Mouse (Mus musculus) midbrain, embryonic 10.5 days (tissue): ENCODE results near the gene Tbc1d10c. TPM values are rescaled to one million over a fixed set of nuclear protein-coding genes. Genes with fewer than 3 reads are reported as not detected.

Experiments
- DNase-seq: peaks from one replicate; pipeline ENCODE4 v3.0.0-alpha.2; 2017; ENCODE audit warnings: low spot score
- H3K27ac ChIP-seq: fragments of 300-500 bp; sonication (generic); replicated peaks from 2 replicates; pipeline ENCODE4 v1.5.1; 2016; ENCODE audit warnings: mild to moderate bottlenecking
- H3K27me3 ChIP-seq: fragments of 300-500 bp; sonication (generic); 2 replicates; pipeline ENCODE4 v1.6.1; 2016; ENCODE audit warnings: low read depth, mild to moderate bottlenecking; ENCODE audit not compliant: poor library complexity, severe bottlenecking
- H3K36me3 ChIP-seq: fragments of 300-500 bp; sonication (generic); 2 replicates; pipeline ENCODE4 v1.6.1; 2016; ENCODE audit warnings: mild to moderate bottlenecking, moderate library complexity
- H3K4me1 ChIP-seq: fragments of 300-500 bp; sonication (generic); 2 replicates; pipeline ENCODE4 v1.6.1; 2016
- H3K4me3 ChIP-seq: fragments of 300-500 bp; sonication (generic); 2 replicates; pipeline ENCODE4 v1.5.1; 2016; ENCODE audit warnings: mild to moderate bottlenecking, moderate library complexity
- H3K9me3 ChIP-seq: fragments of 300-500 bp; sonication (generic); replicated peaks from 2 replicates; pipeline ENCODE4 v1.6.1; 2016; ENCODE audit warnings: mild to moderate bottlenecking
- WGBS: fragments of 180-500 bp; shearing (Covaris S2); methylation state at CpG from one replicate; pipeline ENCODE4 v1.1.7; 2016; 5-methylcytosine and 5-hydroxymethylcytosine counted together
- polyA plus RNA-seq: library from polyadenylated mRNA; unstranded; fragments of >200 nt; fragmentation: Nextera tagmentation; extraction: Ambion mirVana; gene quantifications from 2 replicates; pipeline ENCODE4 v1.2.1, GENCODE M21; 2016

Gene Tbc1d10c
- polyA plus RNA-seq, result 0.85 and 1.2 TPM in 2 replicates

DNA sequence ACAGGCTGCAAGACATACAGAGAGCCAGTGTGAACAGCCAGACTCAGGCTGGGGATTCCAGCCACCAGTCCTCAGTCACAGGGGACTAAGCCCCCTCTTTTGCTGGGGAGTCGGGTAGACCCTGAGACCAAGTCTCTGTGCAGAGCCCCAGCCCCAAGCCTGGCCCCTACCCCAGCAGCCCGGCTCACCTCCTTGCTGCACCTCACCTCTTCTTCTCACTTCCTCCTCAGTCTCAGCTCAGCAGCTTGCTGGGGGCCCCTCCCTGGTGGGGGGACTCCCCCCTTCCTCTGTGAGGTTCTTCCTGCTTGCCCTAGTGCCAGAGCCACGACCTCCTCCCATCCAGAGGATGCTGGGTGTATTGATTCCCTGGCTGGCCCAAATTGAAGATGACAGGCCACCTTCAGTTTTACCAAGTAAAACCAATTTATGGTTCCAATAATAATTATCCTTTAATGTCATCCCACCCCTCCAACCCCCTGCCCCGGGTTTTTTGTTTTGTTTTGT is at the start of gene Tbc1d10c:
Tbc1d10c (minus strand) TSS at position 454 of the 504 bp plus-strand sequence.
- Histone ChIP-seq H3K36me3 (peaks cover 29% of the 10 kb centered on the region), H3K9me3 (no peaks in the 10 kb centered on the region), H3K27ac (peak within 1 kb of the TSS; percentile 97), H3K4me3 (peak within 1 kb of the TSS; percentile 96), H3K27me3 (no peaks in the 10 kb centered on the region), H3K4me1 (peaks cover 34% of the 10 kb centered on the region)
- no peak for DNase-seq
- WGBS, result 76% methylated on average over 4 of the region's 4 CpGs

DNA sequence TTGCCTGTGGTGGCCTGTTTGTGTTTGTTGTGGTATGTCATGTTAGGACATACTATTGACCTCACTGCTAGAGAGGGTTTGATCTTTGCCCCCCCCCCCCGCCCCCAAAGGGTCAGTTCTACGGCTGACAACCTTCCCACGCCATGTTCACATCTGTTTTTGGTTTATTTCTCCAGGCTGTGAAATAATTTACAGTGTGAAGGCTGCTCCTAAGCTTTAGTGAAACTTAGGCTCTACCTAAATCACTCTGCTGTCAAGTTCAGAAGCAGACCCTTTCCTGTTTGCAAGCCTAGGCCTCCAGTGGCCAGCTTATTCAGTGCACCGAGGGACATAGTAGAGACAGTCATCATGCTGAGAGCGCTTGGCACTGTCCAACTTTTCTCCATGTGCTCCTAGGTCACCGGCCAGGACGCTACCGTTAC is 49.2 kb upstream of the Tbc1d10c start:
- 64% methylated on average over 8 of the region's 8 CpGs for WGBS
- Histone ChIP-seq H3K27ac (no peak overlapping the region), H3K9me3 (no peaks in the 10 kb centered on the region), H3K4me3 (no peak overlapping the region), H3K4me1 (no peaks in the 10 kb centered on the region; the same call in 1 of the 2 replicates), H3K36me3 (no peaks in the 10 kb centered on the region), H3K27me3 (no peaks in the 10 kb centered on the region)
- no peak for DNase-seq

DNA sequence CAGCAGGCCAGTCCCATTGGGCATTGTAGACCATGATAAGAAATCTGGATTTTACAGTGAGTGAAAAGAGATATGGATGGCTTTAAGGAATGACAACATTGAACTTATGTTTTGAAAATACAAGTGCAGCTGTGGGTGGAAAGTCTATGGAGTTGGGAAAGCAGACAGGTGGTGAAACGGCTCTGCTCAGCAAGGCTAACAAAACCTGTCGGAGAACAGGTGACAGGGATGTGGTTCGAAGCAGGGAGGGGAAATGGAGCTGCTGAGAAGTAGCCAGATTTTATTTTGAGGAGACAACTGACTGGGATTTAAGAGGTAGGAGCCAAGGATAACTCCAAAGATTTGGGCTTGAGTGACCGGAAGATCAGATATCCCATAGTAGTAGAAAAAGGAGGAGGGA is 43.5 kb upstream of the Tbc1d10c start:
- no peak overlapping the region for H3K27ac ChIP-seq
- no peak overlapping the region for H3K4me3 ChIP-seq
- DNase-seq, result no peak
- H3K4me1 ChIP-seq, result peaks cover 16% of the 10 kb centered on the region
- no peaks in the 10 kb centered on the region for H3K9me3 ChIP-seq
- WGBS, result 82% methylated on average over 4 of the region's 4 CpGs
- peaks cover 11% of the 10 kb centered on the region for H3K27me3 ChIP-seq
- H3K36me3 ChIP-seq, result no peaks in the 10 kb centered on the region

DNA sequence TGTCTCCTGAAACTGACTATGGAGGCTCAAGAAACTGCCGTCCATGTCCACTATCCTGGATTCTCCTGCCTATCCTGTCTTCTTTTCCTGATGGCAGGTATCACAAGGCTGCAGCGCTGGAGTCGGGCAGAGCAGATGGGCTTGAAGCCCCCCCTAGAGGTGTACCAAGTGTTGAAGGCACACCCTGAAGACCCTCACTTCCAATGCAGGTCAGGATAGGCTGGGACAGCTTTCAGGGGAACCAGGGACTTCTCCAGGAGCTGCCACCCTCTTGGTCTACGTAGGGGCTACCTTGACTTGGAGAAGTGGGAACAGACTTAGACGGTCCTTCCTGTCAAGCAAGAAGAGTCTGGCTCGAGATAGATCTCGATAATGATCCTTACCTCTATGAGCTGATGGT is 41.6 kb upstream of the Tbc1d10c start:
- Histone ChIP-seq H3K4me3 (peak overlapping the region; percentile 78; the same call in 1 of the 2 replicates), H3K27ac (no peak overlapping the region), H3K4me1 (peaks cover 19% of the 10 kb centered on the region), H3K36me3 (no peaks in the 10 kb centered on the region), H3K27me3 (peaks cover 23% of the 10 kb centered on the region), H3K9me3 (no peaks in the 10 kb centered on the region)
- WGBS, result 78% methylated on average over 7 of the region's 7 CpGs
- no peak for DNase-seq

DNA sequence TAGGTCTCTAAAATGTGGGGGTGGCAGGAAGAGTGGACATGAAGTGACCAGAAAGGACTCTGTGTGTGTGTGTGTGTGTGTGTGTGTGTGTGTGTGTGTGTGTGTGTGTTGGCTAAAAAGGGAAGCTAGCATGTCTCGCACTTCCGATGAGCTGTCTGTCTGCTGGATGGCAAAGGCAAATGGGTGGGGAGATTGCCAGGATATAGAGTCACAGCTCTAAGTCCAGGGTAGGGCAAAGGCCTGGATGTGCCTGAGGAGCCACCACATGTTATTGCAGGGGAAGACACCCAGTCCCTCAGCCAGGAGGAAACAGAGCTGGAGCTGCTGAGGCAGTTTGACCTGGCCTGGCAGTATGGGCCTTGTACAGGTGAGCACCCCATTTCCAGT is 41.1 kb upstream of the Tbc1d10c start:
- Histone ChIP-seq H3K4me3 (peak overlapping the region; percentile 78), H3K4me1 (peaks cover 19% of the 10 kb centered on the region), H3K9me3 (no peaks in the 10 kb centered on the region), H3K36me3 (no peaks in the 10 kb centered on the region), H3K27me3 (peaks cover 27% of the 10 kb centered on the region), H3K27ac (peak overlapping the region; percentile 86)
- DNase-seq, result no peak
- 82% methylated on average over 2 of the region's 2 CpGs for WGBS

DNA sequence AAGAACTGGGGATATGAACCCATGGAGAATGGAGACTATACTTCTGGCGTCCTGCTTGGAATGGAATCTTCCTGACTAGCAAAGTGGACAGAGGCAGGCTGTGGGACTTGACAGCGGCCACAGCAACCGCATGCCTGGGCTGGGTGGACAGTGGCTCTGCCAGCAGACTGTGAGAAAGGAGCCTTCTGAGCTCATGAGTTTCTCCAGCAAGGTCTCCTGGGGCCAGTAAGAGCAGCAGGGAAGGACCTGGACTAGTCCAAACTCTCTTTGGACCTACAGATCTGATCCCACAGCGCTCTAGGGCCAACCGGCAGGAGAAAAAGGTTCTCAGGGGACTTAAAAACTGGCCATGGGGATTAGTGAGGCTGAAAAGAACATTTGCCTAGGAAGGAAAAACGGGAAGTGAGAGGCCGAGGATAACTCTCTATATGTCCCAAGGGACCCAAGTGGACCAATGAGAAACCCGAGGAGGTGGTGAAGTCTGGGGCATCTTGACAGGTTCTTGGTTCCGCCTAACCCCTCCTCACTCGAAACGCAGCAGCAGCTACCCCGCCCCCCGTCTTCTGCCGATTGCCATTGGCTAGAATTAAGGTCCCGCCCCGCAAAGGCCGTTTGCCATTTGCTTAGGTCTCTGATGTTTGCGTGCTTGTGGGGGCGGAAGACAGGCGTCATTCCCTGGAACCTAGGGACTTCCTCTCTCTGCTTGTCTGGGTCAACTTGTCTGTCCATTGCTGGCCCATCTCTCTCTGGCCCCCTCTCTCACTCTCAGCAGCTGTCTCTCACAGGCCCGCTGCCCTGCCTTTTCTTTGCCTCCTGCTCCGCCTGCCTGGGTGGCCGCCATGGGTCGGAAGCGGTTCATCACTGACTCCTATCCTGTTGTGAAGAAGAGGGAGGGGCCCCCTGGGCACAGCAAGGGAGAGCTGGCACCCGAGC is 40.4 kb upstream of the Tbc1d10c start, which contains the start of gene Pold4:
Pold4 (plus strand) TSS at position 647 of the 933 bp plus-strand sequence.
- peak within 1 kb of the TSS; percentile 78 for H3K4me3 ChIP-seq
- 12% methylated on average over 26 of the region's 26 CpGs for WGBS
- no peaks in the 10 kb centered on the region for H3K36me3 ChIP-seq
- H3K27me3 ChIP-seq, result peaks cover 32% of the 10 kb centered on the region
- peak within 1 kb of the TSS; percentile 86 for H3K27ac ChIP-seq
- H3K9me3 ChIP-seq, result no peaks in the 10 kb centered on the region
- H3K4me1 ChIP-seq, result peaks cover 19% of the 10 kb centered on the region
- peak; percentile 92 for DNase-seq

DNA sequence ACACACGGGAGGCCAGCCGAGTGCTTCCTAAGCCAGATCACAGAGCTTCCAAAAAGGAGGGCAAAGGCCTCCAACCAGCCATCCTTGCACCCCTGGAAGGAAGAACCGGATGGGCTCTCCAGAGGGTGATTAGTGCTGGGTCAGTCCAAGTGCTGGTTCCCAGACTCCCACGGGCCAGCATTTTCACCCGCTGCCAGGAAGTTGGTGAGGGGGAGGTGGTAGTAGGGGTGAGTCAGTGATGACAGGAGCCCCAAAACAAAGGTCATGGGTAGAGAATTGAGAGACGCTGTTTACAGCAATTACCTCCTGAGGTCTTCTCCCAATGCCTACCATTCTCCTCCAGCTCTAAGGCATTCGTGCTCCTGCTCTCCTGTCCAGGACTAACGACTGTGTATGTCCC is 39.3 kb upstream of the Tbc1d10c start:
- DNase-seq, result no peak
- H3K27ac ChIP-seq, result 0 out of 2 replicates have a peak overlapping the region, but pooled peaks have one; percentile 33
- WGBS, result 79% methylated on average over 8 of the region's 8 CpGs

DNA sequence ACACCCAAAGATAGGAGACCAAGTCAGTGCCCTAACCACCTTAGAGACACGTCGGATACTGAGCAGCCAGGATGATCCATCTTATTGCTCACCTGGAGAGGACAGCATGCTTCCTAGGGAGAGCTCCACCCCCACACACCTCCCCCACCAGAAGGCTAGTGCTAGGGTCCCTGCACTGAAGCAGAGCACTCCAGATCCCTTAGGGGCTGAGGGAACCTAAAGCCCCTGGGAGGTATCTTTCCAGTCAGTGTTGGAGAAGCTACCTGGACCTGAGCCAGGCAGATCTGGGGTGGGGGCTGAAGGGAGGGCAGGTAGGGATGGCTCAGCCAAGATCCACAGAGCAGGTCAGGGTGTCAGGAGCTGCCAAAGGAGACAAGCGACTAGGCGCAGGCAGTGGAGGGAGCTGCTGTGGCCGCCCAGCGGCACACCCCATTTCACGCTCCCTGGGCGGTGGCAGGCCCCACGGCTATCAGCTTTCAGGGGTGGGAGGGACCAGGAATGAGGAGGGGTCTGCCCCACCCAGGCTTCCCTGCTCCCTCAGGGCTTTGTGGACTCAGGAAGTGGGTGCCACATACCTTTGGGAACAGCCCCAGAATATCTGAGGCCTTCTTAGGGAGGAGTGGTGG is 38.5 kb upstream of the Tbc1d10c start:
- no peak overlapping the region for H3K27ac ChIP-seq

More for the DNA sequence above, 39.3 kb upstream of the Tbc1d10c start:
- Histone ChIP-seq H3K9me3 (no peaks in the 10 kb centered on the region), H3K4me3 (no peak overlapping the region), H3K4me1 (peaks cover 19% of the 10 kb centered on the region), H3K36me3 (no peaks in the 10 kb centered on the region), H3K27me3 (peaks cover 32% of the 10 kb centered on the region)

DNA sequence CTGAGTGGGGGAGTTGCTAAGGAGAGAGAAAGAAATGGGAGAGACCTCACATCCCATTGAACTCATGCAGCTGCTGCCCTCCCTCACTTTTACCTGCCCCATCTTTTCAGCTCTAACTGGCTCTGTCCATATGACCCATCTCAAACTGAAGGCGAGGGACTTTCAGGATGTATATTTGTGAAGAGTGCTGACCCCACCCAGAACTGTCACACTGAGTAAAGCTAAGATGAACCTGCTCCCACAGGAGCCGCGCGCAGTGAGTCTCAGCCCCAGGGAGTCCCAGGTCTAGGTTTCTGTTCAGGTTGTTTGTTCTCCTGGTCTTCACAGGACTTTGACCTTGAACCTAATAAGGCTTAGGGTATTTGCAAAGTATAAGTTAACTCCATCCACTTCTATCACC is 37.8 kb upstream of the Tbc1d10c start:
- Histone ChIP-seq H3K27ac (no peak overlapping the region), H3K27me3 (peaks cover 32% of the 10 kb centered on the region), H3K4me1 (peaks cover 19% of the 10 kb centered on the region), H3K9me3 (no peaks in the 10 kb centered on the region), H3K4me3 (no peak overlapping the region), H3K36me3 (no peaks in the 10 kb centered on the region)
- DNase-seq, result no peak
- 68% methylated on average over 4 of the region's 4 CpGs for WGBS

More for the DNA sequence above, 38.5 kb upstream of the Tbc1d10c start:
- DNase-seq, result no peak
- no peaks in the 10 kb centered on the region for H3K36me3 ChIP-seq
- 49% methylated on average over 9 of the region's 9 CpGs for WGBS
- H3K9me3 ChIP-seq, result no peaks in the 10 kb centered on the region
- peaks cover 19% of the 10 kb centered on the region for H3K4me1 ChIP-seq
- H3K4me3 ChIP-seq, result no peak overlapping the region
- H3K27me3 ChIP-seq, result peaks cover 32% of the 10 kb centered on the region

DNA sequence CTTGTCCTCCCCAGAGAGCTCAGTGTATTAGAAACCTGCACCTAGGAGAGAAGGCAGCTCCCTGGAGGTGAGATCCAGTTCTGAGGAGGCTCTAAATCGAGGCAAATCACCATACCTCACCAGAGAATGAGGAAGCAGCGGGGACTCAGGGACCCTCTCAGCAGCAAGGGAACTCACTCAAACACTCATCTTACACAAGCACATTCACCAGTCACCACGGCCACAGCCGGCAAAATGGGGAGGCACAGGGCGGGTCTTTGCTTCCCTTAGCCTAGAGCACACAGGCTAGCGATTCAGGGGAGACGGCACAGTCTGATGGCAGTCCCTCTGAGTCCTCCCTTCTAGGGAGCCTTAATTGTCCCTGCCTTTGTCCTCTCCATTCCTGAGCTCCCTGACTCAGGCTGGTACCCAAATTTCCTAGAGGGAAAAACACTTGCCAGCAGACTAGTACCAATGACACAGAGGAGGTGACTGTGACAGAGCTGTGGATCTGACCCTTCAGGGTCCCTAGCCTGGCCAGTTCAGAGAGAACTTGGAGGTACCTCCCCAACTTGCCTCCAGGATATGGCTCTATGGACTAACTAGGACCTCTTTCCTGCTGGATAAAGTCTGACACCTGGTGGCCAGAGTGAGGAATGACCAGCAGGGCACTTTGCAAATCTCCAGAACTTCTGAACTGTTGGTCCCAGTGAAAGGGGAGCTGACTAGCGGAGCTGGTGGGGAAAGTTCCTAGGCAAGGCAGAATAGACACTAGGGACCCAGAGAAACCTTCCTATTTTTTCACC is 37.0 kb upstream of the Tbc1d10c start:
- Histone ChIP-seq H3K9me3 (no peaks in the 10 kb centered on the region), H3K27ac (no peak overlapping the region), H3K36me3 (no peaks in the 10 kb centered on the region), H3K4me1 (peaks cover 19% of the 10 kb centered on the region), H3K27me3 (peaks cover 32% of the 10 kb centered on the region), H3K4me3 (no peak overlapping the region)
- 24% methylated on average over 8 of the region's 8 CpGs for WGBS
- peak; percentile 67 for DNase-seq

DNA sequence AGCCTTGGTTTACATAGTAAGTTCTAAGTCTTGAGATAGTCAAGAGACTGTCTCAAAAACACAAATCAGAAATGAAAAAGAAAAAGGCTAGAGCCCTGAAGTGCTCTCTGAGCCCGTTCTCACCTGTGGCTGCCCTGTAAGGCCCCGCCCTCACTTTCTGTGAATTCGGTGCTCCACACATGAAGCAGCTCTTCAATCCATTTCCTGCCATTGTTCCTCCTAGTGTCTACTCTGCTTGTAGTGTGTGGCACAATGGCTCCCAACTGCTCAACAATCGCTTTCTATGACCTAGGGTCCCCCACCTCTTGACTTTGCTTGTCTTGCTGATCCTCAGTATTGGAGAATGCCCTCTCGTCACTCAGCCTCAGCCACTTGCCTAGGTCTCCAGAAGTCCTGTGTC is 36.4 kb upstream of the Tbc1d10c start:
- H3K4me1 ChIP-seq, result peaks cover 17% of the 10 kb centered on the region
- peaks cover 32% of the 10 kb centered on the region for H3K27me3 ChIP-seq
- no peak overlapping the region for H3K27ac ChIP-seq
- no peak overlapping the region for H3K4me3 ChIP-seq
- 79% methylated on average over 5 of the region's 5 CpGs for WGBS
- no peaks in the 10 kb centered on the region for H3K36me3 ChIP-seq
- H3K9me3 ChIP-seq, result no peaks in the 10 kb centered on the region
- DNase-seq, result no peak

DNA sequence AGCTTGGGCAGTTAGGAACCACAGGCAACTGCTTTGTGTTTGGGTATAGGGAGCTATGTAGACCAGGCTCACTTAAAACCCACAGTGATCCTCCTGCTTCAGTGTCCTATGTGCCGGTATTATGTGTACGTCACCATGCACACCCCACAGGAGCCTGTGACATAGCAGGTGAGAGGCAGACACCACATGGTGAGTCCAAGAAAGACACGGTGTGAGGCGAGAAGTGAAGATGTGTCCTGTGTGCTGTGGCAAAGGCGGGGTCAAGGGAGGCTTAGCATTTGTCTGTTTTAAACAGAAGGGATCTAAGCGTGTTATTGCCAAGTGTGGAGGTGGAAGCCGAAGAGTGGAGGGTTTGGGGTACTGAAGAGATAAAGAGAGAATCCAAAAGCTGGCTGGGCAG is 35.7 kb upstream of the Tbc1d10c start:
- peaks cover 36% of the 10 kb centered on the region for H3K27me3 ChIP-seq
- no peak overlapping the region for H3K27ac ChIP-seq
- DNase-seq, result no peak
- H3K4me1 ChIP-seq, result peaks cover 16% of the 10 kb centered on the region
- no peak overlapping the region for H3K4me3 ChIP-seq
- no peaks in the 10 kb centered on the region for H3K36me3 ChIP-seq
- WGBS, result 86% methylated on average over 7 of the region's 7 CpGs
- no peaks in the 10 kb centered on the region for H3K9me3 ChIP-seq
